Mouse (Mus musculus) induced T-regulatory cell, adult 2 months (primary cell): ENCODE data around the gene Gpx1.

Source experiments
- DNase-seq: peaks from one replicate; pipeline ENCODE4 v3.0.0-alpha.2; 2012; ENCODE audit warnings: low read depth

Gene Gpx1

DNA sequence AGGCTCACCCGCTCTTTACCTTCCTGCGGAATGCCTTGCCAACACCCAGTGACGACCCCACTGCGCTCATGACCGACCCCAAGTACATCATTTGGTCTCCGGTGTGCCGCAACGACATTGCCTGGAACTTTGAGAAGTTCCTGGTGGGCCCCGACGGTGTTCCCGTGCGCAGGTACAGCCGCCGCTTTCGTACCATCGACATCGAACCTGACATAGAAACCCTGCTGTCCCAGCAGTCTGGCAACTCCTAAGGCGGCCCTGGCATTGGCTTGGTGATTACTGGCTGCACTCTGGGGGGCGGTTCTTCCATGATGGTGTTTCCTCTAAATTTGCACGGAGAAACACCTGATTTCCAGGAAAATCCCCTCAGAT, 1.2 kb downstream of the Gpx1 start:
- DNase-seq: no peak

DNA sequence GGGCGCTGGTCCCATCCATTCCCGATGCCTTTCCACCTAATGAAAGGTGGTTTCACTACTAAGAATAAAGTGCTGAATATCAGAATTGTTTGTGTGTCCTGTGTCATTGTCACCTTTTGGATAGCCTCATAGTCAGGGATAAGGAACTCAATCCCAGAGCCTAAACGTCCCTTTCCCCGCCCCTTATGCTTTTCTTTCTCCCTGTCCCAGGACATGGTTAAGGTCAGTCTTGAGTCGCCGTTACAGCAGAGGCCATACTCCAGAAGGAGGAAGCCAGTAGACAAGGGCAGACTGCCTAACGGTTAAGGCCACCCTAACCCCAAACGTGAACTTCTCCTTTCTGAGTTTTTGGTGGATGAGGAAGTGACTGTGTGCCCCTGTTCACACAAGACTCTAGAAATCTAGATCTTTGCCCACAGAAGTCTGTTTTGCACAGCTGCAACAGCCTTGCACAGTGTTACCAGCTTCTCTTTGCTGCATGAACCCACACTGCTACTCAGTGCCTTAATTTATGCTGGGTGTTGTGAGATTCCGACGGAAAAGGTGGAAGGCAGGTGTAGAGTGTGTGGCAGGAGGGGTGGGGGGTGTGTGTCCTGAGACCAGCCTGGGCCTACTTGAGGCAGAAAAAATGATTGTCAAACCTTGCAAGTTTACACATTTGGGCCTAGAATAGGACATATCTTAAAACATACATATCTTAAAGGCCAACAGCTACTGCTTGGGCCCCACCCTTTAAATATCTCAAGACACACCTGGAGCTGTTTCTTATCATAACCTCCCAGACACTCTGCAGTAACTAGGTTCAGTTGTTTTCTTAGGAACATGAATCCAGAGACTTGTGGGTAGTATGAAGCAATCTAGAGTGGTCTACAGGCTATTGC, 1.8 kb downstream of the Gpx1 start:
- peak; percentile 50 for DNase-seq

DNA sequence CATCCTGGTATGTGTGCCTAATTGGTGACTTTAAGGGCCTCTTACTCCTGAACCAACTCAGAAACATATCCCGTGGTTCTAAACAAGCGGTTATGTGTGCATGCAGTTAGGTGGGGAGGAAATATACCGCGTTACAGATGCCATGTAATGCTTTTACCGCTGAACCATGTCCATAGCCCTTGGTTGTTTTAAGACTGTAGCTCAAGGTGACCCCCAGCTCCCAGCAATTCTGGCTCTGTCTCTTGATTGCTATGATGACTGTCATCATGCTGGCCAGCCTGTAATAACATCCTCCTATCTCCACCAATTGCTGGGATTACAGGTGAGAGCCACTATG, 2.4 kb downstream of the Gpx1 start:
- no peak for DNase-seq

DNA sequence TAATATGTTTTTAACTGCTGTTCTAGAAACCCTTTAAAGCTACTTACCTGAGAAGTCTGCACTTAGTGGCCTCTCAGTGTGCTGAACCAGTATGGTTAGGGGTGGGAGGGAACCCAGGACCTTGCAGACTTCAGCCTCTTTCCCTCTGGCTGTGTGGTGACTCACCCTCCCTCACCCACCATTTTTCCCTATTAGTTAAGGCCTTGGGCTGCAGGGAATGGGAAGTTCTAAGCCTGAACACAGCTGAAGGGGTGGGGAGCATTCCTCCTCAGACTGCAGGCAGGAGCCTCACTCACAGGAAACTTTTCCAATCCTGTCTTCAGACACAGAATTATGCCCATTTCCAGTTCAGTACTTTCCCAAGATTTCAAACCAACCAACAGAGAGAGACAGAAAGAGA, 3.1 kb downstream of the Gpx1 start:
- DNase-seq: no peak

DNA sequence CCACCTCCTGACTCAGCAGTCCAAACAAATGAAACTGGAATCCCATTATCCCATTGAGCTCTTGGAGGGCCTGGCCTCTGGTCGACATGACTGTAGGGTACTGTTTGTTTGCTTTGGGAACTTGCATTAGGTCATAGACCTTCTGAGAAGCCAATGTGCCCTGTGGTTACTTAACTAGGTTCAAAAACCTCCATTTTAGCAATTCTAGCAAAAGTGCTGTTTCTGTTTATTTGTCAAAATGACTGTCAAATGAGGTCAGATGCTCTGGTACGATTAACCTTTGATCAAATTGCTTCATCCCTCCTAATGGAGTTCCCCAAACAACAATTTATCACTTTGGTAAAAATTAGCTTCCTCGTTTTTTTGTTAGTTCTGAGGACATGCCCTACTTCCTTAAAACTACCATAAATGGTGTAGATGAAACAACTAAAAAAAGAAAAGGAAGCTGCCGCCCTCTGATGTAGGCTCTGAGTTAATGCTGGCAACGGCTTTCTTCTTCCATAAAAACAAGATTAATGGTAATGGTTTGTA, 3.7 kb downstream of the Gpx1 start:
- DNase-seq: peak; percentile 60

DNA sequence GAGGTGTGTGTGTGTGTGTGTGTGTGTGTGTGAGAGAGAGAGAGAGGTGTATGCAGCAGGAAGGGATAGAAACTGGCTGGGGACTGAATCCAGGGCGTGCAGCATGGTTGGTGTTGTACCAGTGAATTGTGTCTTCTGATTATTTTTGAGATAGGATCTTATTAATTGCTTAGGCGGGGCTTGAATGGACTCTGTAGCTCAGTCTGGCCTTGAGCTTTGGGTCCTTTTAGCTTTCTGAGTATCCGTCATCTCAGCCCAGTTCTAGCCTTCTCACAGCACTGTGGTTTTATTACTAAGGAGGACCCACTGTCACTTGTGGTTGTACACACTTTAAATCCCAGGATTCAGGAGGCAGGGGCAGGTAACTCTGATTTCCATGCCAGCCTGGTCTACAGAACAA, 4.6 kb downstream of the Gpx1 start:
- DNase-seq: no peak

DNA sequence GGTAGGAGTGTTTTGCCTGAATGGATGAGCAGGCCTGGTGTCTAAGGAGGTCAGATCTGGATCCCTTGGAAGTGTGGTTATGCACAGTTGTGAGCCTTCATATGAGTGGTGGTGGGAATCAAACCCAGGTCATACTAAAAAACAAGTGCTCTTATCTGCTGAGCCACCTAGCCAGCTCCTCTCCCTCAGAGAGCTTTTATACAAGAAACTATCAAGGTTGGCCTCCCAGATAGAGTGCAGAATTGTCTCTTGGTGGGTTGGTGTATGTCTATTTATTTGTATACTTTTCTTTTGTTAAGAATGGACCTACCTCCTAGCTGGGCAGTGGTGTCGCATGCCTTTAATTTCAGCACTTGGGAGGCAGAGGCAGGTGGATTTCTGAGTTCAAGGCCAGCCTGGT, 5.1 kb downstream of the Gpx1 start:
- no peak for DNase-seq

DNA sequence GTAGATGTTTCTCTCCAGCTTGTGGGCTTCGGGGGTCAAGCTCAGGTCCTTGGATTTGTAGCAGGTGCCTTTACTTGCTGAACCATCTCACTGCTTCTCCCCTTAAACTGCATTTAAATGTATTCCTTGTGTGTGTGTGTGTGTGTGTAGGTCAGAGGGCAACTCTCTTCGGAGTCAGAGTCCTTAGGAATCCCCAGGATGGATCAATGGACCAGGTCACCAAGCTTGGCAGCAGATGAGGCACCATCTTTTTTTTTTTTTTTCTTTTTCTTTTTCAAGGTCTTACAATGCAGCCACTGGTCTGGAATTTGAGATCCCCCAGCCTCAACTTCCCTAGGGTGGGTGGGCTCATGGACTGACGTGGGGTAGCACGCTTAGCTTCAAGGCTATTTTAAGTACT, 5.8 kb downstream of the Gpx1 start:
- DNase-seq: no peak

DNA sequence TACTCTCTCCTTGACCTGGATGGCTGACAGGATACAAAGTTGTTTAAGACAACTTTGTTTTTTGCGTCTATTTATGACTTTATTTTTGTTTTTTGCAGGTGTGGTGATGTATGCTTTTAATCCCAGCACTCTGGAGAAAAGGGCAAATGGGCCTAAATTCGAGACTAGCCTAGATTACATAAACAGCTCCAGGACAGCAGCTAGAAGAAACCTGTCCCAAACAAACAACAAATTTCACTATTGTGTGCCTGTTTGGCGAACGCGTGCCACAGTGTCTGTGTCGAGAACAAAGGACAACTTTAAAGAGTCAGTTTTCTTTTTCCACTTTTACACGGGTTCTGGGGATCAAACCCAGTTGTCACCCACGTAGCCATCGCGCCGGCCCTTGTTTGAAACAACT, 8.3 kb downstream of the Gpx1 start:
- DNase-seq: no peak

DNA sequence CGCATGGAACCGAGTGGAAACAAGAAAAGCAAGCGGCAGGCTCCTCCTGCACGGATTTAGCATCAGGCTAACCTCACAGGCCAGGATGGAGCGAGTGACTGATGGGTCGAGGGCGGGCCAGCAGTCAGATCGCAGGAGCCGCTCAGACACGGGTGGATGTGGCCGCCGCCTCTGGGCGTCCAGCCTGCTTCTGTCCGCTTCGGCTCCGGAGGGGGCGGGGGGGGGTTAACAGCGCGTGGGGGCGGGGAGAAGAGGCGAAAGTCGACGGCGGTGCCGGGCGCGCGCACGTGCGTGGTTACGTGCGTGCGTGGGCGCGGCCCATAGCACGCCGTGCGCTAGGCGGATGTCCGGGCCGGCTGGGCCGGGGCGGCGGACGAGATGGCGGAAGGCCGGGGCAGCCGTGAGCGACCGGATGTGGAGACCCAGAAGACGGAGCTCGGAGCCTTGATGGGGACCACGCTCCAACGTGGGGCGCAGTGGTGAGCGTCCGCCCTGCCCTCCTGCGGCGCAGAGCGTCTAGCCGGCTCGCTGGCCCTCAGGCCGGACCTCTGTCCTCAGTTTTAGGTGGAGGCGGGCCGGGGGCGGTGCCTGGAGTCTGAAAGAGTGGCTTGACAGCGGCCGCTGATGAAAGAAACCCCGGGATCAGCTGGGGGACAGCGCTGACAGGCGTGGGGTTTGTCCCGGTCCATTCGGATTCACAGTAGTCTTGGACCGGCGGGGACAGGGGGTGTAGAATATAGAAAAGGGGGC, 9.0 kb downstream of the Gpx1 start, which contains the start of gene Usp4:
Gene Usp4 (plus strand): TSS at position 314 of the 750 bp plus-strand sequence.
- peak; percentile 93 for DNase-seq

DNA sequence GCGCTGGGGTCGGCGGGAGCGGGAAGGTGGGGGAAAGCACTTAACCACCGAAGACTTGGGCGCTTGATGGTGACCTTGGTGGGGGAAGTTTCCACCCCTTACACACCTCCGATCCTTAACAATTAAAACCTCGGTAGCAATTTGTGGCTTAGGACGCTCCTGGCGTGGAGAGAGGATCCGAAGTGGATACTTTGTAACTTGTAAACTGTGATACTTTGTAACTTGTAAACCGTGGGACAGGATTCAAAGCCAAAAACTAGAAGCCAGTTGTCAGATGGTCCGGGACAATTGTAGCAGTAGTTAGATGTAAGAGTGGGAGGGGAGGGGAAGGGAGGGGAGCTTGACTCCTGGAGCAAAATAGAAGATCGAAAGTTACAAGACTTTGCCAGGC, 9.6 kb downstream of the Gpx1 start:
- DNase-seq: peak; percentile 48

DNA sequence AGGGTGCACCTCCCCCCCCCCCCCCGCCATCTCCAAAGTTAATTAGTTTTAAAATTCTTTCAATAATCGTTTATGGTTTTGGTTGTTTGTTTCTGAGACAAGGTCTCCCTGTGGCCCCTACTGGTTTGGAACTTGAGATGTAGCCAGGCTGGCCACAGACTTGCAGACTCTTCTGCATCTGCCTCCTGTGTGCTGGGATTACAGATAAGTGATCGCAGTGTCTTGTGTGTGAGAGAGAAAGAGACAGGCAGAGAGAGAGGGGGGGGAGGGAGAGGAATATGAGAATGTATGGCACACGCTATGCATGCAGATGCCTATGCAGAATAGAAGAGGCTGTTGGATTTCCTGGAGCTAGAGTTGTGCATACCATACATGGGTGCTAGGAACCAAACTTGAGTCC, 11.0 kb downstream of the Gpx1 start:
- DNase-seq: no peak

DNA sequence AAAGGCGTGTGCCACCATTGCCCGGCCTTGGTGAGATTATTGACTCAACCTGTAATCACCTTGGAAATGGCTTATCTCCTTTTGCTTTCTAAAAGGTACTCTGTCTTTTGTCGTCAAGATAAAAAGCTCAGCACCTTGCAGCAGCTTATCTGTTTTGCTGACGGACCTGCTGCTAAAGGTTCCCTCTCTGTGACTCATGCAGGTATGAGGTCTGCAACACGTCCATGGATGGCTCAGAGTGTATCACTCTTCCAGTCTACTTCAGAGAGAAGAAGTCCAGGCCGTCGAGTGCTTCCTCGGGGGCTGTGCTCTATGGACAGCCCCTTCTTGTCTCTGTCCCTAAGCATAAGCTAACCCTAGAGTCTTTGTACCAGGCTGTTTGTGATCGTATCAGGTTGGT, 39.5 kb downstream of the Gpx1 start:
- DNase-seq: no peak

DNA sequence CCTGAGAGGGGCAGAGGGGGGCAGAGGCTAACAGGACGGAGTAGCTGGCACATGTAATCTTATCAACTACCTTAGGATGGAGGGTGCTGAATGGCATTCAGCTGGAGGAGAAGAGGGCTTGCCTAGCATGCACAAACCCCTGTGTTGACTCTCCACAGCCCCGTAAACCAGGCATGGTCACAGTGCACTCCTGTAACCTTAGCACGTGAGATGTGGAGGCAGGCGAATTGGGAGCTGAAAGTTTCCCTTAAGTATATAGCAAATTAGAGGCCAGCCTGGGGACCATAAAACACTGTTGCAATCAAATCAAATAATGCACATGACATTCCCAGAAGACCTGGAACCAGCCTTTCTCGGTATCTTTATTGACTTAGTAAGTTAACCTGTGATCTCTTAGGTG, 40.0 kb downstream of the Gpx1 start:
- DNase-seq: no peak

DNA sequence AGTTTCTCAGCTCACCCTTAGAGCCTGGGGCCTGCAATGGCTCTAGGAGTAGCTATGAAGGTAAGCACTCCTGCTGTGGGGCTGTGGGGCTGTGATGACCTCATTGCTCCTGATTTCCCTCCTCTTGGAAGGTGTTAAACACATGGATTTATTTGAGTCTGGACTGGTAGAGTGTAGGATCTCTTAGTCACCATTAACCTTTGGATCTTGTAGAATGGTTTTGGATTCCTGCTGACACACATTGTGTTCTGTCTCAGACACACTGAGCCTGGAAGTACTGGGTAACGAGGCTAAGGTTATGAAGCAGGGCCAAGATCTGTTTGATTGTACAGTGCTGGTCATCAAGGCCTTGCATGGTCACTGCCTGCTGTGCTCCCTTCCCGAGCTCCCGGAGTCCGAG, 40.6 kb downstream of the Gpx1 start:
- DNase-seq: no peak

DNA sequence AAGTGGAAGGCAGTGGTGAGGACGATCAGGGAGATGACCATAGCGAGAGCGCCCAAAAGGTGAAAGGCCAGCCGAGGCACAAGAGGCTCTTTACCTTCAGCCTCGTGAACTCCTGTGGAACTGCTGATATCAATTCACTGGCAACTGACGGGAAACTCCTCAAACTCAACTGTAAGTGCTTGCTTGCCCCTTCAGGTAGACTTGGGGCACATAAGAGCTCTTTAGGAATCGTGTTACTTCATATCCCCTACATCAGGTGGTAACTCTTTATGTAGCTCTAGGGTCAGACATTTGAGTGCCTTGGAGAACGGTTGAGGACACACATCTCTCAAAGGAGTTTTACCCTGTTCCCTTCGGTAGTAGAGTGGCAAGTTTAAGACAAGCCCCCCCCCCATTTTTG, 42.7 kb downstream of the Gpx1 start:
- DNase-seq: no peak

DNA sequence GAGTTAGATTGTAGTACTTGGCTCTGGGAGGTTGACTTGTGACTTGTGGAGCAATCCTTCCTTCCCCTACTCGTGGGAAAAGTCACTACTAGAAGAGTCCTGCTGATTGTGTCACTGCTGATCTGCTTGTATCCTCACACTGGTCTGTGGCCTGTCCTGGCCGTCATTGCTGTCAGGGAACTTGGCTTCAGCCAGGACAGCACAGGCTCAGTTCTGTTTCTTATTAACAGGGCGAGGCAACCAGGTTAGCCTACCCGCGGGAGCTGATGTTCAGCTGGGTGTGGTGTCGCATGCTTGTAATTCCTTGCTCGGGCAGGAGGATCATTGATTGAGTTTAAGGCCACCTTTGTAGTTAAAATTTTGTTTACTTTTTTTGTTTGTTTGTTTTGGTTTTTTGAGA, 46.3 kb downstream of the Gpx1 start:
- DNase-seq: no peak

DNA sequence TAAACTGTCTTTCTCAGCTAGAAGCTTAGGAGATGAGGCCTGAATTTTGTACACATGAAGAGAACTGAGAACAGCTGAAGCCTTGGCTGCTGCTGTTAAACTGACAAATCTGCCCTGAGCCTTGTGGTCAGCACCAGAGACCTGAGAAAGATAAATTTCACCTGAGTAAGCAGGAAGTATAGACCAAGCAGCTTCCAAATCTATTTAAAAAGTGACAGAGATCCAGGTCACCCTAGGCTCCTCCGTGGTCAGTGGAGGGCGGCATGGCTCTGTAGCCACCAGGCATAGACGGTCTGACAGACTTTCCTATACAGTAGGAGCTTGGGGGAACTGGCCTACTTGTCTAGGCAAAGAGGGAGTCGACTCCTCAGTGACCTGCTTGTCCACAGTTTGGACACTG, 48.1 kb downstream of the Gpx1 start:
- no peak for DNase-seq

DNA sequence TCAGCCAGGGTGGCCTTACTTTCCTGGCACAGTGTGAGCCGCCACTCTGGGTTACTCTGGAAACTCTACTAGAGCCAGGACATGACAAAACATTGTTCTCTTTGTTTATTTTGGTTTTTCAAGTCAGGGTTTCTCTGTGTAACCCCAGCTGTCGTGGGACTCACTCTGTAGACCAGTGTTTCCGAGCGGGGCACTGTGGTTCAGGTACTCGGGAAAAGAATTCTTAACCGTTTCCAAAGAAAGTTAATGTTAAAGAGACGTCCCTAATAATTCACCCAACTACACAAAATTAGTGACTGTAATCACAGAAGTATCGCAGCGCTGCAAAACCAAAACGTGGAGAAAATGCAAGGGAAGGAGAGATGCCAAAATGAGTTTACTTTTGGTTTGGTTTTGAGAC, 49.9 kb downstream of the Gpx1 start:
- no peak for DNase-seq

DNA sequence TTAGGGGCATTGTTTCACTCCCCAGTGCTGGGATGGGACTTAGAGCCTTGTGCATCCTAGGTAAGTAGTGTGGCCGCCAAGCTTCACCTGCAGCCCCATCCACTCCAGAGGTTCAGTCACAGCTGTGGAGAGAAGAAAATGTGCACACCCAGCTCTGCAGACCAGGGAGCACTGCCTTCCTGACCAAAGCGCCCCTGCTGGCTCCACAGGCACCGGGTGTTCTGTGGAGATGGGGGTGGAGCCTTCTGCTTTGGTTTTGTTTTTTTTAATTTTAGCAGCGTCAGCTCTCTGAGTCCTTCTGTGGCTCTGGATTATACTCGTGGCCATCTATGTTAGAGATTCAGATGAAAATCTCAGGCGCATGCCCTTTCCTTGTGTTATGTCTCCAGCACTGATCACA, 50.5 kb downstream of the Gpx1 start:
- no peak for DNase-seq
